Mouse (Mus musculus) spleen, adult 2 months (tissue): ENCODE measurements around the gene Fam186a.

Source experiments
- CTCF ChIP-seq: fragments of 200-500 bp; IDR thresholded peaks from 2 replicates; pipeline ENCODE4 v1.5.1; 2011; ENCODE audit warnings: mild to moderate bottlenecking, inconsistent platforms; ENCODE audit not compliant: insufficient read depth, insufficient read length, insufficient replicate concordance; ENCODE audit errors: extremely low read depth
- POLR2A ChIP-seq: fragments of 200-500 bp; IDR thresholded peaks from 2 replicates; pipeline ENCODE4 v1.6.1; 2011; ENCODE audit warnings: low read depth, low read length, inconsistent platforms

DNA sequence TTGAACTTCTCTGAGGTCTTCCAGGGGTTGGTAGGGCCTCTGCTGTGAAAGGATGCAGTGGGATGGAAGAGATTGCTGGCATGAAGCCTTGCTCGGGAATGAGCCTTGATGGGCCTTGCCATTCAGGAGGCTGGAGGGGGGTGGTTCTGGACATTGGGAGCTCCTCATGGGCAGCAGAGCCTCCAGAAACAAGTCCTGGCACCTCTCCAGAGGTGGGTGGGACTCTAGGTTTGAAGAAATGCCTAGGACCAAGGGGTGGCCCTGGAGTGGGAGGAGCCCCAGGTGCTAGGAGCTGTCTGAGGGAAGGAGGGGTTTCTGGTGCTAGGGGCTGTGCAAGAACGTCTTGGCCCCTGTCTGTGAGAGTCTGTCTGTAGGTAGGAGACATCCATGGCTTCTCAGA, 26.4 kb downstream of the Fam186a start:
- TF ChIP-seq POLR2A (no peak), CTCF (no peak)
